Mouse (Mus musculus): ENCODE results near the gene Usp4. TPM values are rescaled to one million over a fixed set of nuclear protein-coding genes. Genes with fewer than 3 reads are reported as not detected.

The Usp4 gene
- polyA plus RNA-seq, 1 experiment from 2014 or later: 38.2 TPM

- H3K9ac ChIP-seq (replicated peaks): no peak overlapping the region
- TF ChIP-seq CTCF (IDR thresholded peaks at IDR 0.05; ENCODE audit: low read depth): no peak
- peak; percentile 16; the same call in 1 of the 2 replicates for TF ChIP-seq EP300 (IDR thresholded peaks at IDR 0.05; ENCODE audit: low read depth)
- no peaks in the 10 kb centered on the region for H3K9me3 ChIP-seq (ENCODE audit: low read length)
- H3K36me3 ChIP-seq (replicated peaks; ENCODE audit: insufficient read depth, low read length): peaks cover 17% of the 10 kb centered on the region
- WGBS (ENCODE audit: insufficient replicate concordance): 75% methylated on average over 4 of the region's 4 CpGs
- H3K27ac ChIP-seq (ENCODE audit: low read depth): peak overlapping the region; percentile 100
- no peak overlapping the region for H3K4me3 ChIP-seq (ENCODE audit: low read depth, low read length)
- H3K27me3 ChIP-seq (ENCODE audit: insufficient read depth, low read length): no peaks in the 10 kb centered on the region
- ATAC-seq: no peak
- H3K4me2 ChIP-seq (ENCODE audit: low read depth, low read length): no peak overlapping the region; the same call in none of the 2 replicates
- peaks cover 65% of the 10 kb centered on the region for H3K4me1 ChIP-seq (ENCODE audit: insufficient read depth)
- no peak for DNase-seq
These were observed 3.2 kb upstream of the Usp4 start for GRCm38 (mm10) chr9:108344471-108344870.

GRCm38 (mm10) chr9:108347024-108347423, 629 bp upstream of the Usp4 start:
- no peak for TF ChIP-seq CTCF (IDR thresholded peaks at IDR 0.05; ENCODE audit: low read depth)
- TF ChIP-seq EP300 (IDR thresholded peaks at IDR 0.05; ENCODE audit: low read depth): no peak
- H3K9me3 ChIP-seq (ENCODE audit: low read length): no peaks in the 10 kb centered on the region
- H3K4me3 ChIP-seq (ENCODE audit: low read depth, low read length): peak overlapping the region; percentile 81
- peak overlapping the region; percentile 98 for H3K27ac ChIP-seq (ENCODE audit: low read depth)
- peaks cover 14% of the 10 kb centered on the region for H3K36me3 ChIP-seq (replicated peaks; ENCODE audit: insufficient read depth, low read length)
- DNase-seq (no peak), ATAC-seq (no peak)
- no peaks in the 10 kb centered on the region for H3K27me3 ChIP-seq (ENCODE audit: insufficient read depth, low read length)
- 3% methylated on average over 11 of the region's 11 CpGs for WGBS (ENCODE audit: insufficient replicate concordance)
- peak overlapping the region; percentile 82 for H3K9ac ChIP-seq (replicated peaks)
- H3K4me2 ChIP-seq (ENCODE audit: low read depth, low read length): peak overlapping the region; percentile 84
- peaks cover 48% of the 10 kb centered on the region for H3K4me1 ChIP-seq (ENCODE audit: insufficient read depth)

- H3K9ac ChIP-seq (replicated peaks): peak overlapping the region; percentile 82
- H3K4me3 ChIP-seq (ENCODE audit: low read depth, low read length): peak overlapping the region; percentile 81
- ATAC-seq (no peak), DNase-seq (no peak)
- no peaks in the 10 kb centered on the region for H3K9me3 ChIP-seq (ENCODE audit: low read length)
- peak overlapping the region; percentile 84 for H3K4me2 ChIP-seq (ENCODE audit: low read depth, low read length)
- TF ChIP-seq EP300 (IDR thresholded peaks at IDR 0.05; ENCODE audit: low read depth) (no peak), CTCF (IDR thresholded peaks at IDR 0.05; ENCODE audit: low read depth) (no peak)
- H3K27me3 ChIP-seq (ENCODE audit: insufficient read depth, low read length): no peaks in the 10 kb centered on the region
- H3K27ac ChIP-seq (ENCODE audit: low read depth): peak overlapping the region; percentile 98
- 3% methylated on average over 14 of the region's 14 CpGs for WGBS (ENCODE audit: insufficient replicate concordance)
- peaks cover 27% of the 10 kb centered on the region for H3K36me3 ChIP-seq (replicated peaks; ENCODE audit: insufficient read depth, low read length)
- H3K4me1 ChIP-seq (ENCODE audit: insufficient read depth): peaks cover 35% of the 10 kb centered on the region
These were observed 632 bp downstream of the Usp4 start for GRCm38 (mm10) chr9:108348290-108348680.

DNA sequence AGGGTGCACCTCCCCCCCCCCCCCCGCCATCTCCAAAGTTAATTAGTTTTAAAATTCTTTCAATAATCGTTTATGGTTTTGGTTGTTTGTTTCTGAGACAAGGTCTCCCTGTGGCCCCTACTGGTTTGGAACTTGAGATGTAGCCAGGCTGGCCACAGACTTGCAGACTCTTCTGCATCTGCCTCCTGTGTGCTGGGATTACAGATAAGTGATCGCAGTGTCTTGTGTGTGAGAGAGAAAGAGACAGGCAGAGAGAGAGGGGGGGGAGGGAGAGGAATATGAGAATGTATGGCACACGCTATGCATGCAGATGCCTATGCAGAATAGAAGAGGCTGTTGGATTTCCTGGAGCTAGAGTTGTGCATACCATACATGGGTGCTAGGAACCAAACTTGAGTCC, 2.1 kb downstream of the Usp4 start:
- Histone ChIP-seq H3K9ac (replicated peaks) (no peak overlapping the region), H3K4me1 (ENCODE audit: insufficient read depth) (peaks cover 23% of the 10 kb centered on the region), H3K27me3 (ENCODE audit: insufficient read depth, low read length) (no peaks in the 10 kb centered on the region), H3K4me2 (ENCODE audit: low read depth, low read length) (peak overlapping the region; percentile 84), H3K9me3 (ENCODE audit: low read length) (no peaks in the 10 kb centered on the region), H3K36me3 (replicated peaks; ENCODE audit: insufficient read depth, low read length) (peaks cover 40% of the 10 kb centered on the region), H3K4me3 (ENCODE audit: low read depth, low read length) (no peak overlapping the region), H3K27ac (ENCODE audit: low read depth) (no peak overlapping the region)
- ATAC-seq: no peak
- DNase-seq: no peak
- TF ChIP-seq CTCF (IDR thresholded peaks at IDR 0.05; ENCODE audit: low read depth): no peak
- TF ChIP-seq EP300 (IDR thresholded peaks at IDR 0.05; ENCODE audit: low read depth): no peak
- WGBS (ENCODE audit: insufficient replicate concordance): 72% methylated on average over 4 of the region's 4 CpGs

GRCm38 (mm10) chr9:108378234-108378633, 30.6 kb downstream of the Usp4 start:
- Histone ChIP-seq H3K4me2 (ENCODE audit: low read depth, low read length) (no peak overlapping the region), H3K9ac (replicated peaks) (no peak overlapping the region), H3K27ac (ENCODE audit: low read depth) (no peak overlapping the region), H3K27me3 (ENCODE audit: insufficient read depth, low read length) (no peaks in the 10 kb centered on the region), H3K36me3 (replicated peaks; ENCODE audit: insufficient read depth, low read length) (peaks cover 85% of the 10 kb centered on the region), H3K9me3 (ENCODE audit: low read length) (no peaks in the 10 kb centered on the region), H3K4me3 (ENCODE audit: low read depth, low read length) (no peak overlapping the region), H3K4me1 (ENCODE audit: insufficient read depth) (no peaks in the 10 kb centered on the region)
- no peak for ATAC-seq
- TF ChIP-seq CTCF (IDR thresholded peaks at IDR 0.05; ENCODE audit: low read depth) (no peak), EP300 (IDR thresholded peaks at IDR 0.05; ENCODE audit: low read depth) (no peak)
- WGBS (ENCODE audit: insufficient replicate concordance): 84% methylated on average over 9 of the region's 9 CpGs
- DNase-seq: no peak

DNA sequence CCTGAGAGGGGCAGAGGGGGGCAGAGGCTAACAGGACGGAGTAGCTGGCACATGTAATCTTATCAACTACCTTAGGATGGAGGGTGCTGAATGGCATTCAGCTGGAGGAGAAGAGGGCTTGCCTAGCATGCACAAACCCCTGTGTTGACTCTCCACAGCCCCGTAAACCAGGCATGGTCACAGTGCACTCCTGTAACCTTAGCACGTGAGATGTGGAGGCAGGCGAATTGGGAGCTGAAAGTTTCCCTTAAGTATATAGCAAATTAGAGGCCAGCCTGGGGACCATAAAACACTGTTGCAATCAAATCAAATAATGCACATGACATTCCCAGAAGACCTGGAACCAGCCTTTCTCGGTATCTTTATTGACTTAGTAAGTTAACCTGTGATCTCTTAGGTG, 31.1 kb downstream of the Usp4 start:
- H3K4me1 ChIP-seq (ENCODE audit: insufficient read depth): no peaks in the 10 kb centered on the region
- H3K4me2 ChIP-seq (ENCODE audit: low read depth, low read length): no peak overlapping the region
- H3K27me3 ChIP-seq (ENCODE audit: insufficient read depth, low read length): no peaks in the 10 kb centered on the region
- no peaks in the 10 kb centered on the region for H3K9me3 ChIP-seq (ENCODE audit: low read length)
- no peak overlapping the region for H3K4me3 ChIP-seq (ENCODE audit: low read depth, low read length)
- TF ChIP-seq CTCF (IDR thresholded peaks at IDR 0.05; ENCODE audit: low read depth) (no peak), EP300 (IDR thresholded peaks at IDR 0.05; ENCODE audit: low read depth) (no peak)
- peaks cover 84% of the 10 kb centered on the region for H3K36me3 ChIP-seq (replicated peaks; ENCODE audit: insufficient read depth, low read length)
- ATAC-seq (no peak), DNase-seq (no peak)
- H3K9ac ChIP-seq (replicated peaks): no peak overlapping the region
- no peak overlapping the region for H3K27ac ChIP-seq (ENCODE audit: low read depth)
- 78% methylated on average over 5 of the region's 5 CpGs for WGBS (ENCODE audit: insufficient replicate concordance)

DNA sequence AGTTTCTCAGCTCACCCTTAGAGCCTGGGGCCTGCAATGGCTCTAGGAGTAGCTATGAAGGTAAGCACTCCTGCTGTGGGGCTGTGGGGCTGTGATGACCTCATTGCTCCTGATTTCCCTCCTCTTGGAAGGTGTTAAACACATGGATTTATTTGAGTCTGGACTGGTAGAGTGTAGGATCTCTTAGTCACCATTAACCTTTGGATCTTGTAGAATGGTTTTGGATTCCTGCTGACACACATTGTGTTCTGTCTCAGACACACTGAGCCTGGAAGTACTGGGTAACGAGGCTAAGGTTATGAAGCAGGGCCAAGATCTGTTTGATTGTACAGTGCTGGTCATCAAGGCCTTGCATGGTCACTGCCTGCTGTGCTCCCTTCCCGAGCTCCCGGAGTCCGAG, 31.6 kb downstream of the Usp4 start:
- Histone ChIP-seq H3K9me3 (ENCODE audit: low read length) (no peaks in the 10 kb centered on the region), H3K27ac (ENCODE audit: low read depth) (no peak overlapping the region), H3K9ac (replicated peaks) (no peak overlapping the region), H3K4me2 (ENCODE audit: low read depth, low read length) (no peak overlapping the region), H3K4me3 (ENCODE audit: low read depth, low read length) (no peak overlapping the region), H3K27me3 (ENCODE audit: insufficient read depth, low read length) (no peaks in the 10 kb centered on the region), H3K4me1 (ENCODE audit: insufficient read depth) (no peaks in the 10 kb centered on the region), H3K36me3 (replicated peaks; ENCODE audit: insufficient read depth, low read length) (peaks cover 84% of the 10 kb centered on the region)
- ATAC-seq (no peak), DNase-seq (no peak)
- 84% methylated on average over 4 of the region's 4 CpGs for WGBS (ENCODE audit: insufficient replicate concordance)
- no peak for TF ChIP-seq EP300 (IDR thresholded peaks at IDR 0.05; ENCODE audit: low read depth)
- TF ChIP-seq CTCF (IDR thresholded peaks at IDR 0.05; ENCODE audit: low read depth): no peak
